Comparison of ENCODE assay signal across 8 mouse cellular contexts in the genomic region with DNA sequence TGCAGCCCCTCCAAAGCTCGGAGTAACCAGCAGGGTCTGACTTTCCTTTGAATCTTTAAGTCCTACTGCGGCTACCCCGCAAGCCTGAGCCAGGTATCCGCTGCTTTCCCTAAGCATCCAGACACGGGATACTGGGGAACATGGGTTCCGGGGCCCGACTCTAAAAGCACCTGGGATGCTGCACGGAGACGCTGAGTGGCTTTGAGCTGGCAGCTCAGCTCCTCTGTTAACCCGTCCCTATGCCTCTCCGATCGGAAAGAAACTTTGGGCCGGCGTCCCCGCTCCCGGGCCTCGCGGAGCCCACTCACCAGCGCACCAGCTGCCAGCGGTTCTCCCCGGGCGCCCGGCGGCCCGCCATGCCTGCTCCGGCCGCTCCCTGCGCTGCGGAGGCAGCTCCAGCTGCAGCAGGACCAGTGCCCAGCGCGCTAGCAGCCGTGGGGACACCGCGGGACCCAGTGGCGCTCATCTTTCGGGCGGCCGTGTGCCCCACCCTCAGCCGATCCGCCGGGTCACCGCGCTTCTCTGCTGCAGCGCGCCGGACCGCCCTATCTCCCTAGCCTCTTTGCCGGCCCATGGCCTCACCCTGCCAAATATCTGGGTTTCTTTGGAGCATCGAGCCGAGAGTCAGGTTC. TPM values are rescaled to one million over a fixed set of nuclear protein-coding genes. Genes with fewer than 3 reads are reported as not detected.
DNase-seq lines count a peak whose midpoint lies in the region; ATAC-seq lines count a peak whose summit lies in the region.

A gene (minus strand): TSS at position 371 of the 632 bp plus-strand sequence.

- peaks cover 12% of the 10 kb centered on the region for H3K4me1 ChIP-seq in hindbrain, embryonic 13.5 days (replicated peaks)
- H3K4me1 ChIP-seq in limb, embryonic 15.5 days, result peaks cover 6% of the 10 kb centered on the region

- ATAC-seq in erythroblast, adult 5-6 weeks (replicated peaks; ENCODE audit: low FRiP score, poor library complexity, severe bottlenecking), result 0 out of 2 replicates have a peak, but pooled peaks have one; percentile 49
- ATAC-seq in hindbrain, embryonic 13.5 days (ENCODE audit: low FRiP score), result no peak
- no peak for ATAC-seq in limb, embryonic 15.5 days (ENCODE audit: insufficient number of reproducible peaks, low FRiP score, low TSS enrichment, low read depth)

- H3K36me3 ChIP-seq in hindbrain, embryonic 13.5 days, result no peaks in the 10 kb centered on the region
- H3K36me3 ChIP-seq in limb, embryonic 15.5 days, result no peaks in the 10 kb centered on the region

- H3K27me3 ChIP-seq in hindbrain, embryonic 13.5 days, result peaks cover 71% of the 10 kb centered on the region
- peaks cover 54% of the 10 kb centered on the region for H3K27me3 ChIP-seq in limb, embryonic 15.5 days

- H3K27ac ChIP-seq in hindbrain, embryonic 13.5 days, result no peak within 1 kb of the TSS
- H3K27ac ChIP-seq in limb, embryonic 15.5 days, result no peak within 1 kb of the TSS

- intact Hi-C loops in gastrocnemius, postnatal 36 days (cut with DNase I), result no loop called here

- peak within 1 kb of the TSS; percentile 48 for H3K4me3 ChIP-seq in hindbrain, embryonic 13.5 days
- H3K4me3 ChIP-seq in limb, embryonic 15.5 days, result peak within 1 kb of the TSS; percentile 30

- peak within 1 kb of the TSS; percentile 84 for H3K4me2 ChIP-seq in hindbrain, embryonic 13.5 days
- peak within 1 kb of the TSS; percentile 47 for H3K4me2 ChIP-seq in limb, embryonic 15.5 days

- no peaks in the 10 kb centered on the region for H3K9me3 ChIP-seq in hindbrain, embryonic 13.5 days
- H3K9me3 ChIP-seq in limb, embryonic 15.5 days, result no peaks in the 10 kb centered on the region

- peak within 1 kb of the TSS; percentile 74 for H3K9ac ChIP-seq in hindbrain, embryonic 13.5 days
- H3K9ac ChIP-seq in limb, embryonic 15.5 days, result no peak within 1 kb of the TSS

- WGBS in hindbrain, embryonic 13.5 days, result under 1% methylated on average over 48 of the region's 50 CpGs
- WGBS in limb, embryonic 15.5 days, result 1% methylated on average over 49 of the region's 50 CpGs

- no peak for DNase-seq in gastrocnemius, postnatal 4 days (ENCODE audit: low spot score in 2 of 2)
- DNase-seq in gastrocnemius, postnatal 36 days, result no peak
- peak; percentile 28 for DNase-seq in R1 (ENCODE audit: low read depth, low spot score)
- peak; percentile 39 for DNase-seq in retina, embryonic 14.5 days (ENCODE audit: low spot score)
- DNase-seq in cerebellum, adult 11 months, result no peak

RNA-seq across cellular contexts. Expression of the gene that starts here (rescaled TPM):
- total RNA-seq in gastrocnemius, postnatal 4 days (2021), result 10 to 100 TPM; 16.9 to 18.0 TPM
- 10 to 100 TPM in 1 of 2 experiments, 1 to 10 TPM in 1; 9.7 to 12.4 TPM for total RNA-seq in gastrocnemius, postnatal 36 days (2021)
- 2.1 and 2.7 TPM in 2 replicates for total RNA-seq in erythroblast, adult 5-6 weeks (2015; ENCODE audit: low replicate concordance)
- total RNA-seq in erythroblast, adult 5-6 weeks (2017; ENCODE audit: low replicate concordance), result 3.7 and 5.2 TPM in 2 replicates
- polyA plus RNA-seq in hindbrain, embryonic 13.5 days (2015; fragmentation: Nextera tagmentation; extraction: Ambion mirVana), result 10.4 and 10.6 TPM in 2 replicates
- 1.6 and 2.0 TPM in 2 replicates for polyA plus RNA-seq in limb, embryonic 15.5 days (2015; fragmentation: Nextera tagmentation; extraction: Ambion mirVana)

Comparison
In these comparisons a context has a peak if more than half of its experiments do, and no peak if none do; other contexts are left out.
1. DNase-seq: peak in R1 (single experiment) and retina, embryonic 14.5 days (single experiment); none in gastrocnemius, postnatal 4 days (0 of 2), gastrocnemius, postnatal 36 days (0 of 2) and cerebellum, adult 11 months (single experiment).